Mouse (Mus musculus): Measurements from ENCODE around the gene Fastkd2.
A peak's percentile ranks its signal among the peaks of the same experiment; 100 is the strongest.

Fastkd2 gene

DNA sequence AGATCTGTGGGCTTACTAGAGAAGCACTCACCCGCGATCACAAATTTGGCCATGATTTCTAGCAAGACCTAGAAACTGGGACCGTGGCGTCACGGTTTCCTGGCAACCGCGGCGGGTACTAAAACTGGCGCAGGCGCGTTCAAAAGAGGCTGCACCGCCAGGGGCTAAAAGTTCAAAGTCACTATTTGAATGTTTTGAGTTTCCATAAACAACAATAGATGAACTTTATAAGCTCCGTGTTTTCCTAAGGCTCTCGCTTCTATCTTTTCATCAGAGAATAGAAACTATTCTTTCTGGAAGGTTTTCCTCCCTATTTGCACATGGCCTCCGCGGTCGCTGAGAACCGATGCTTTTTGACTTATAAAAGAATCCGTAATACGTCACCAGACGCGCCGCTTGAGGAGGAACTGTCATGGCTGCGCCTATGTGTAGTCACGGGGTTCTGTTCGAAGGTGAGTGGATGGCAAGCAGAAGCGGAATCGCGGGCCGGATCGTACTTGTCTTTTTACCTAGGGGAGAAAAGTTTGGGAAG, at the start of gene Fastkd2, which contains the start of gene Mdh1b:
Gene Fastkd2, plus strand, starts transcription at position 375 of the 532 bp plus-strand sequence.
Gene Mdh1b, minus strand, starts transcription at position 79 of the 532 bp plus-strand sequence.
- DNase-seq (ENCODE audit: low spot score in 2 of 2), result peak; percentile 77 to 89

DNA sequence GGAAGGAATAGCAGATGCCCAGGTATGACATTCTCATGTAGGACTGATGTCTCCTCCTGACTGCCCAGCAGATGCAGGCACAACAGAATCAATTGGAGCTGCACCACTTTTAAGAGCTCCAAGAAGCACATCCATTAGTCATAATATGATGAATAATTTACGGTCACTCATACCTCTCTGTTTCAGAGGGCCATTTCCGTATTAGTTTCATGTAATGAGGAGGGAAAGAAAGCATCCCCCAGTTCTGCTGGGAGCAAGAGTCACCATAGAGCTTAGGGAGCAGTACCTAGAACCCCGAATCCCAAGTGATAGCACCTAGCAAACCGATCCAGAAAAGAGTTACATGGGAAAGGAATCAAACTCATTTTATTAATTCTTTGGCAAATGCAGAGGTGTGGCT, 43.6 kb upstream of the Fastkd2 start, which contains the start of gene Dytn:
Gene Dytn, minus strand, starts transcription at position 101 of the 400 bp plus-strand sequence.
- no peak for DNase-seq (ENCODE audit: low spot score in 2 of 2)

DNA sequence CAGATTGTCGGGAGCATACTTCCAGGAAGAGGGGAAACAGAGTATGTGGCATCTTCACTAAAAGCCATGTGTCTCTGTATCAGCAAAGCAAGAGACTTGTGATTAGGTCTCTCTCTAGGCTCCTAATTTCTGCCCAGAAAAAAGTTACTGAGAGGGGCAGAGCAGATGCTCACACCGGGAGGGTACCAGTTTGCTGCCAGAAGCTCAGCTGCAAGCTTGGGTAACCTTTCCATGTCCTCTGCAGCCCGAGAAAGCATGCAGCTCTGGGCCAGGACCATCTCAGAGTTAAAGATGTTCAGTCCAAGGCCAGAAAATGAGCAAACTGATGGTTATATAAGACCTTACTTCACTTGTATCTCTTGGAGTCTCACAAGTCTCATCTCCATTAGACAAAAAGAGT, 33.6 kb upstream of the Fastkd2 start:
- no peak for DNase-seq (ENCODE audit: low spot score in 2 of 2)

DNA sequence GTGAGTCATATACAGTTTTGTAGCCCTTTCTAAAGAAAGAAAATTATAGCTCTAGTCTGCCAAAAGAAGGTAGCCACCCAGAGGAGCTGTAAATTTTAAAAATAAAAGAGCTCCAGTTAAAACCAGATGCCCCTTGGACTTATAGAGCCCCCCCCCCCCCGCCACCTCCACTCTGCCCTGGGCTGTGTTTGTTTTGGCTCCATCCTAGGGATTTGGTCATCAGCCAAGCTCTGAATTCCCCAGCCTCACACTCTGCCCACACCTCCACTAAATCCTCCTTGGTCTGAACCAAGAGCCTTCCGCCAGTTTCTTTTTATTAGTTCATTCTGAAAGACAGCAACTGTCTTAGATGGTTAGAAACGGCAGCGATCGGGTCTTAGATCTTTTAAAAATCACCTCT, 24.7 kb upstream of the Fastkd2 start:
- no peak for DNase-seq (ENCODE audit: low spot score in 2 of 2)

DNA sequence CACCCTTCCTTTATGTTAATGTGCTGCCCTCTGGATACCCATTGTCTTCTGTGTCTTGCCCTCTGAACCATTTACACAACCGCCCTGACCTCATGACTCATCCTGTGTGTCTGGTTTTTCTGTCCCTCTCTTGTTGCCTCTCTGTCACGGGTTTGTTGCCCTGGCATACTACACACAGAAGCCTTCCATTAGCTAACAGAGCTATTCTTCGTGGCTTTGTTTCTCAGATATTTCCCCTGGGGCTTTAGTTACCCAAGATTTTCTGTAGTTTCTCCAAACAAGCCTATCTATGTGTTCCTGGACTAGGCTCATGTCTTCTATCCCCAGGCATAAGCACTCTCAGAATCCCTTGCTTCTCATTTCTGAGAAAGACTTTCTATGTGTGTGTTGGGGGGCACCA, 21.5 kb upstream of the Fastkd2 start:
- no peak for DNase-seq (ENCODE audit: low spot score in 2 of 2)

DNA sequence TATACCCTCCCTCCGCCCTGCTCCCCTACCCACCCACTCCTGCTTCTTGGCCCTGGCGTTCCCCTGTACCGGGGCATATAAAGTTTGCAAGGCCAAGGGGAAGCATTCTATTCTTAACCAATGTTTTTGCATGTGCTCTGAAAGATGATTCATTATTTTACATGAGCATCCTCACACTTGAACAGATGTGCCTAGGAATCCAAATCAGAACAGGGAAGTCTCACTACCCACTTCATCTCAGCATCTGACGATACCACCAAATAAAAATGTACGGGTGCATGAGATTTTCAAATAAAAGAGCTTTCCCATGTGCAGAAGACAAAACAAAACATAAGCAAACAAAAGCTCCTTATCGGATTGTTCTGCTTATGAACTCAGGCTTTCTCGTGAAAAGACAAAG, 10.3 kb upstream of the Fastkd2 start:
- DNase-seq (ENCODE audit: low spot score in 2 of 2), result no peak

DNA sequence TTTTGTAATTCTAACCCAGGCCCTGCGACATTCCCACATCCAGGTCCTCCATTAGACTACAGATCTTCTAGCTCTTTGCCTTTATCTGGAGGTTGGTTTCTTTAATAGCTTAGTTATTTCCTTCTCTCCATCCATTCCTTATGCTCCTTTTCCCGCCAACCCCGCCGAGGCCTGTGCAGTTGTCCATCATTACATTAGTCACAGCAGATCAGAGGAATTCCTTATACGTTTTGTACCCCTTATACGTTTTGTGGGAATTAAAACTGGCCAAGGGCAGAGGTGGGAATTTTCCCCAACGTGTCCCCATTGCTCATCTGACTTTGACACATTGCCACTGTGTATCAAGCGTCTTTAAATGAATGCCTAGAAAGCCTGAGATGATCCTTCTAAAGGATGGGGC, 618 bp upstream of the Fastkd2 start:
- no peak for DNase-seq (ENCODE audit: low spot score in 2 of 2)

DNA sequence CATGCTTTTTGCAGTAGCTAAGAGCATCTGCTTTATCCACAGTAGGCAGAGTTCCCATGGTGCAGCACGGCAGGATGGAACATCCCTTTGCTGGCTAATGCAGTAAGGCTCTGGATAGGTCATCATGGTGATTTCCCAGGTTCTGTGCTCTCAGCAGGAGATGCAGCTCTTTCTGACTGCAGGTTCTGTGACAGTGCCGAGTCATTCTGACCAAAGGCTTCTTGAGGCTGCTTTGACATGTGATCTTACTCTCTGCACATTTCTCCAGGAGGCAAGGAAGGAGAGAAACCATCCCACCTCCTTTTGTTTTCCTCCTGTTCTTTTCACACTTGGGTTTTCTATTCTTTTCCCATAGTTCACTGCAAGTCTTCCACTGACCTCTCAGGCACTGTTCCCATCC, 25.6 kb downstream of the Fastkd2 start:
- DNase-seq (ENCODE audit: low spot score in 2 of 2), result no peak

DNA sequence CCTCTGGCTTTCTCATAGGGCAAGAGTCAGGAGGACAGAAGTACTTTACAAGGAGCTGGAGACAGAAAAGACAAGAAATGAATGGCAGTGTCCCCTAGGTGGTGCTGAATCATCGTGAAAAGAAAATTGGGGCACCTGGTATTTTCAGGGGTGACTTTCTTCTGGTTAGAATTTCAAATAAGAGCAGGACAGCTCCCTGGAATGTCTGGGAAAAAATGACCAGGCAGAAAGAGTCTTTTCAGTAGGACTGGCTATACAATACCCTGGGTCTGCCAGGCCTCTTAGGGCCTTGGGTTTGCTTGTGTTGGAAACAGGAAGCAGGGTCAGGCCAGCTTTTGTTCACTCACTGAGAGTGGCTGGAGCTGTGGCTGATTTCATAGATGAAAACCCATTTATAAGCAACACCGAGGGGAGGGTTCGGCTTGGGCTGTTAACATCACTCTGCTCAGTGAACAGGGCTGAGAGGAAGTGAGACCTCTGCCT, 32.8 kb downstream of the Fastkd2 start:
- peak; percentile 22 to 41 for DNase-seq (ENCODE audit: low spot score in 2 of 2)

DNA sequence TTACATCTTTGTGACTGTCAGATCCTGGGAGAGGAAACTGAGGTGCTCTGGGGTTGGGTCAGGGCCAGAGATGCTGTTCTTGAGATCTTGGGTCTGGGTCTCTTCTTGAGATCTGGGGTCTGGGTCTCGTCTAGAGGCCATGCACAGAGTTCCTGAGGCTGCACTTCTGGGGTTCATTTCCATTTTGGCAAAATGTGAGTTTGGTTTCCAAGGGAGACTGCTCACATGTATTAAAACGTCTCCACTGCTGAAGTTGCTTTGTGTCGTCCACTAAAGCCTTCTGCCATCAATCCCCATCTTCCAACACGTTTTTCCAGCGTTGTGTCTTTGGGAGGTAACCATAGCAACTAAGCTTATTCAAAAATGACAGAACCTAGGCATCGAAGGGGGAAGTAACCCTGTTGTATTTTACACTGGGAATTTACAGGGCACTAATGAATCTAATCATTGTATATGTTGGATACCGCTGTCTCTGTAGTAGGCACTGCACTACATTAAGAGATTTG, 33.5 kb downstream of the Fastkd2 start:
- no peak for DNase-seq (ENCODE audit: low spot score in 2 of 2)

DNA sequence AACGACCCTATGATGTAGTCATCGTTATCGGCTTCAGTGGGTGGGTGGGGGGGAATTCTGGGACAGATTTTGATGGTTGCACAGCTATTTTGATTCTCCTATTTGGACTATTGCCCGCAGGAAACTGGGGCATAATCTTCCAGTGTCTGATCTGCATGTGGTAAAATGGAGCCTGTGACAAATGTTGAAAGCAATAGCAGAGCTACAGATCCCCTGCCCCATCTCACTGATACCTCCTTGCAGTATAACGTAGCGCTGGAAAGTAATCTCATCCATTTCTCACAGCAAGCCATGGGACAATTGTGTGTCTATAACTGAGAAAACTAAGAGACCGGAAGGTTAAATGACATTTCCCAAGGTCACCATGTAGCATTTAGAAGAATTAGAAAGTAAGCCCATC, 34.0 kb downstream of the Fastkd2 start:
- DNase-seq (ENCODE audit: low spot score in 2 of 2), result no peak

DNA sequence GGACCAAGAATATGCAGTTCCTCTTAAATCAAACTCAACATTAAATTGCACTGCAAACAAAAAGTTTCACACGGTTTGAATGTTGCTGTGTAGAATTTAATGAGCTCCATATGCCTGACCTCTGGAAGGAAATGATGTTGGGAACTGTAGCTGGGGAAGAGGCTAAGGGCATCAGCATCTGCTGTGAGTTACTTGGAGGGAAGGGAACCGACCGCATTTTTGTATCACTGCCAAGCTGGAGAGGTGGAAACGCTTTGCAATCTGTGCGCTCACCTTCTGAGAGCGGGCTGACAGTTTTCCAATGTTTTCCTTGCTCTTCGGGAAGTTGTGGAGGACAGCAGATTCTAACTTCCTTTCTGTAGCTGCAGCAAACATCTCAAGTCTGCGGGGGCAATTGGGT, 37.7 kb downstream of the Fastkd2 start:
- DNase-seq (ENCODE audit: low spot score in 2 of 2), result no peak

DNA sequence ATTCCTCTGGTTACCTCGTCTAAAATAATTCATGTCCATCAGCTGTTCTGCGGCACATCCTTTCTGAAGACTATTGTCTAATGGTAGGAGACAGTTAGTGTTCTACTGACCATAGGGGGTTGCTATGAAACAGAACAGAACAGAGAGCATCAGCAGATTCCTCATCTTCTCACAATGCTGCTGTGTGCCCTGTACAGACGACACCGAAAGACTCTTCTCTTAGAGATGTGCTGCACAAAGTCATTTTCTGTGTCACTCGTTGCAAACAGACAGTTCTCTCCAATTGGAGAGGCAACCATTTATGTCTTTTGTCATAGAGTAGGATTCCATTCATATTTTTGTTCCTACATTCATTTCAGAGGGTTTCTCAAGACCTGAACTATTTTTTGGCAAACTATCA, 38.8 kb downstream of the Fastkd2 start, which contains the start of gene 4933402D24Rik:
Gene 4933402D24Rik, minus strand, starts transcription at position 101 of the 400 bp plus-strand sequence.
- no peak for DNase-seq (ENCODE audit: low spot score in 2 of 2)

DNA sequence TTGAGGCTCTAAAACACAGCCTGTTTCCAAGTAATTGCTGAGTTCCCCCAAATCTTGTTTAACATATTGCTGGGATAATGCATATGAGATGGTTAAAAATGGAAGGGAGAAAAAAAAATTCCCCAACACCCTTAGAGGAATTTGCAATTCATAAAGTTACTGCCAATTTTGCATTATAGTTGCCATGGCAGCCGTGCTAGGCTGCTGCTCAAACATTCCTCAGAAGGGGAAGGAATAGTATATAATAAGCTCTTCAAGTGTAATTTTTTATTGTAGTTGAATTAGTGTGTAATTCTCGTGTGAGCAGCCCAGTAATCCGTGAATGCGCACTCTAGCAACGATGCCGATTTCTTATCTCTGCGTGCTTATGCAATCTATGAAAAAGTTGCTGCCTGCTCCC, 39.9 kb downstream of the Fastkd2 start:
- DNase-seq (ENCODE audit: low spot score in 2 of 2), result no peak

DNA sequence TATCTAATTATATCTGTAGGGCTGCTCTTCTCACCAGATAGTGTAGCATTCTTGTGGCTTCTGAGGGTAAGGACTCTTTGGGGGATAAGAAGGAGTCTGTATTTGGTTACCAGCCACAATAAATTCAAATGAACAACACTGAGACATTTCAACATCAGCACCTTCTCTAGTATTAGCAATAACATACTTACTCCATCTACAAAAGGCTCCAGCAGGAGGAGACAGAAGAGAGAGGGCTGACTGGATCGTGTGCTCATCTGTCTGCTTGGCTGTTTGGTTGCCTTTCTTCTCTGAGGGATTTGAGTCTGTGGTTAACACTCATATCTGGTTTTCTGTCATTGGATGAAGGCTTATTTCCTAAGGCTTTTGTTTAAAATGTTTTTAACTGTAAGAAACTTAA, 46.0 kb downstream of the Fastkd2 start:
- no peak for DNase-seq (ENCODE audit: low spot score in 2 of 2)

DNA sequence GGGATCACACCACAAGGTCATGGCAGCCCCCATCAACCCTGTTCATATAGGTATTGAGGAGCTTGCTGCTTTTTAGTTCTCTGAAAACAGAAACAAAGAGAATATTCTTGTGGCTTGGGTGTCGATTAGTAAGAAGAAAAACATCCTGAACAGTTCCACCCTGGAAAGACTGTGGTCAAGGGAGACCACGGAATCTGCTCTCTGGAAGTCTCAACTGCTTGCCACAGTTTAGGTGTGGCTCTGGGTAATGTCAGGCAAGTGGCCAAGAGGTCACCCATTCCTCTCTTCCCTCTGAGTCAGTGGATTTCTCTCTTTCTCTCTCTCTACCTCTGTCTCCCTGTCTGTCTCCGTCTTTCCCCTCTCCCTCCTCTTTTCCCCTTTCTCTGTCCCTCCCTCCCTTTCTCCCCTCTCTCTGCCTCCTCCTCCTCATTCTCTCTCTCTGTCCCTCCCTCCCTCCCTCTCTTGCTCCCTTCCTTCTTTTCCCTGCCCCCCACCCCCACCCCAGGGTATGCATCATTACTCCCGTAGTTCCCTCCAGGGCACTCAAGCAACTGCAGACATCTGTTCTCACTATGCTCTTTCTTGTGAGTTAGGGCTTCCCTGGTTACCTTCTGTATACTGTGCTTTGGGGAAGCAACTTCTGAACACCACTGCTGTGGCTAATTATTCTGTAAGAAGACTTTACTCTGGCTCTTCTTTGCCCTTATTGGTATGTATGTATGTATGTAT, 46.7 kb downstream of the Fastkd2 start:
- no peak for DNase-seq (ENCODE audit: low spot score in 2 of 2)

DNA sequence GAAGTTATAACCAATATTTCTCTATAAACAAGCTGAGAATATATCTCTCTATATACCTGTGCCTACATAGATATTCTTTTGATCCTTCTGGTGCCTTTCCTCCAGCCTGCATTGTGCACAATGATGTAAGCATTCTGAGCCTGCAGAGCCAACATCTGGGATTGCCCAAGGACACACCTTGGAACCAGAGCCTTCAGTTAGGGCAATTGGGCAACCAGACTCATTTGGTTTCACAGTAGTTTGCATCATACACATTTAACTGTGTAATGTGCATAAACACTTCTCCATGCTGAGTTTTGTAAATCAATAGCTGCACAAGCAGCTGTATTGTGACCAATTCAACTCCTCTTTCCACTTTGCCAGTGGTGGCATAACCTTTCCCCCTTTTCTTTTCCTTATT, 63.9 kb downstream of the Fastkd2 start:
- DNase-seq (ENCODE audit: low spot score in 2 of 2), result no peak

Data from frontal cortex, postnatal 25 days (tissue).